Mouse (Mus musculus): ENCODE measurements around the gene Rbpj. TPM values are rescaled to one million over a fixed set of nuclear protein-coding genes. Genes with fewer than 3 reads are reported as not detected.

Rbpj gene
- polyA plus RNA-seq (2014; fragmentation: Nextera tagmentation; extraction: Ambion mirVana) = 38.8 and 41.7 TPM in 2 replicates

DNA sequence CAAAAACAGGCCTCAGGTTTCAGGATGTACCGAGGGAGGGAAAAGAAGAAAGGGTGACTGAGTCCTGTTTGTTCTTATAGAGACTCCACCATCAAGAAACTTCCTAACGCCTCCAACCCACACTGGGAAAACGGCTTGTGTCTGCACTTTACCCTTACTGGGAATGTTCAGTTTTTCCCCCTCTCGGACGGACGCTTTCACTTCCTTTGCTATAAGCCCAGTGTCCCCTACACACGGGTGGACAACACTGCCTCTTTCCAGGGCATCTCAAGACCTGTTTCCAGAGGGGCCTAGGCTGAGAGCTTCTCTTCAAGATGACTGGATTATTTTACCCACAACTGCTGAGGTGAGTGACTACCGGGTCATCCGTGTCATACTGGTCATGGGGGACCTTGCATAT, at the start of gene Rbpj:
Gene Rbpj (plus strand): TSS at position 270 of the 400 bp plus-strand sequence.
- H3K4me3 ChIP-seq (replicated peaks; ENCODE audit: low read length) = no peak within 1 kb of the TSS
- no peaks in the 10 kb centered on the region for H3K36me3 ChIP-seq (replicated peaks; ENCODE audit: control insufficient read depth, insufficient read depth)
- H3K9me3 ChIP-seq (ENCODE audit: control insufficient read depth, low read length) = no peaks in the 10 kb centered on the region
- no peaks in the 10 kb centered on the region for H3K27me3 ChIP-seq (ENCODE audit: control insufficient read depth, insufficient read depth, low read length)
- no peak within 1 kb of the TSS for H3K27ac ChIP-seq
- 88% methylated on average over 9 of the region's 9 CpGs for WGBS
- H3K9ac ChIP-seq = no peak within 1 kb of the TSS
- H3K4me2 ChIP-seq (replicated peaks) = no peak within 1 kb of the TSS
- ATAC-seq (ENCODE audit: low FRiP score) = no peak
- no peak for DNase-seq (ENCODE audit: low spot score)
- H3K4me1 ChIP-seq (replicated peaks; ENCODE audit: control insufficient read depth, insufficient read depth, low read length) = 0 out of 2 replicates have a peak, but pooled peaks cover 4% of the 10 kb centered on the region

DNA sequence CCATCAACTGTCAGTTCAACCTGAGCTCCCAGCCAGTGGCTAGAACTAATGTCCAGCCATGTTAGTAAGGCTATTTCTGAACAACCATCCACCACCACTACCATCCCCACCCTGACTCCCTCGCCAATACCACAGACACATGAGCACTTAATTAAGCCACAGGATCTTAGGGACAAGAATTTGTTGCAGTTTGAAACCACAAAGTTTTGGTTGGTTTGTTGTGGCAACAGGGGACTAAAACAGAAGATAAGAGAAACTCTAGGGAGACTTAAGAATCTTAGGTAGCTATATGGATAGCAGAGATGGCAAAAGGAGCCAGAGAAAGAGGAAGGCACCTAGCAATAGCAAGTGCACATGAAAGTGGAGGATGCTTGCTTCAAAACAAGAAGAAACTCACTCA, 45.2 kb upstream of the Rbpj start:
- Histone ChIP-seq H3K4me2 (replicated peaks) (no peak overlapping the region), H3K9me3 (ENCODE audit: control insufficient read depth, low read length) (no peaks in the 10 kb centered on the region), H3K27me3 (ENCODE audit: control insufficient read depth, insufficient read depth, low read length) (no peaks in the 10 kb centered on the region), H3K27ac (no peak overlapping the region), H3K4me3 (replicated peaks; ENCODE audit: low read length) (no peak overlapping the region), H3K36me3 (replicated peaks; ENCODE audit: control insufficient read depth, insufficient read depth) (no peaks in the 10 kb centered on the region), H3K9ac (no peak overlapping the region), H3K4me1 (replicated peaks; ENCODE audit: control insufficient read depth, insufficient read depth, low read length) (no peaks in the 10 kb centered on the region)
- WGBS = 85% methylated on average over 1 of the region's 1 CpGs
- DNase-seq (ENCODE audit: low spot score) = no peak
- ATAC-seq (ENCODE audit: low FRiP score) = no peak

GRCm38 (mm10) chr5:53421291-53421690, 44.7 kb upstream of the Rbpj start:
- H3K36me3 ChIP-seq (replicated peaks; ENCODE audit: control insufficient read depth, insufficient read depth) = no peaks in the 10 kb centered on the region
- H3K27ac ChIP-seq = no peak overlapping the region
- DNase-seq (ENCODE audit: low spot score) = no peak
- H3K4me3 ChIP-seq (replicated peaks; ENCODE audit: low read length) = no peak overlapping the region
- ATAC-seq (ENCODE audit: low FRiP score) = no peak
- no peak overlapping the region for H3K4me2 ChIP-seq (replicated peaks)
- no peaks in the 10 kb centered on the region for H3K4me1 ChIP-seq (replicated peaks; ENCODE audit: control insufficient read depth, insufficient read depth, low read length)
- 0 out of 2 replicates have a peak, but pooled peaks cover 1% of the 10 kb centered on the region for H3K9me3 ChIP-seq (ENCODE audit: control insufficient read depth, low read length)
- WGBS = 85% methylated on average over 4 of the region's 4 CpGs
- H3K27me3 ChIP-seq (ENCODE audit: control insufficient read depth, insufficient read depth, low read length) = no peaks in the 10 kb centered on the region
- H3K9ac ChIP-seq = no peak overlapping the region

DNA sequence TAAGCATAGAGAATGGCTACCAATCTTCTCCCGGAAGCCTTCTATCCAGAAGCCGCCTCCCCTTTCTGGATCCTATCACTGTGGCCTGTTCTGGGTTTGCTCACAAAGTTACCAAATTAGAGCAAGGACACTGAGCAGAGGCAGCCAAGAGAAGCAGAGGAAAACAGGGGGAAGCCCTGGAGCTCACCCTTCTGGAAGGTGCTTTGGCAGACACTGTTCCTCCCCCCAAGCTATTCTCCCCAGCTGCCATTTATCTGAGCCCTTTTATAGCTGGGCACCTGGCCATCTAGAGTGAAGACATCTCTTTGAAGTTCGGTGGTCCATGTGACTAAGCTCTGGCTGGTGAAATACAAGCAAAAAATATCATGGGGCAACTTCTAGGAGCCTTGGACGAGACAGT, 38.5 kb upstream of the Rbpj start:
- ATAC-seq (ENCODE audit: low FRiP score) = no peak
- Histone ChIP-seq H3K4me1 (replicated peaks; ENCODE audit: control insufficient read depth, insufficient read depth, low read length) (no peaks in the 10 kb centered on the region), H3K4me3 (replicated peaks; ENCODE audit: low read length) (no peak overlapping the region), H3K27ac (no peak overlapping the region), H3K36me3 (replicated peaks; ENCODE audit: control insufficient read depth, insufficient read depth) (no peaks in the 10 kb centered on the region), H3K9ac (no peak overlapping the region), H3K27me3 (ENCODE audit: control insufficient read depth, insufficient read depth, low read length) (no peaks in the 10 kb centered on the region), H3K4me2 (replicated peaks) (no peak overlapping the region), H3K9me3 (ENCODE audit: control insufficient read depth, low read length) (0 out of 2 replicates have a peak, but pooled peaks cover 3% of the 10 kb centered on the region)
- DNase-seq (ENCODE audit: low spot score) = no peak
- 82% methylated on average over 4 of the region's 4 CpGs for WGBS

DNA sequence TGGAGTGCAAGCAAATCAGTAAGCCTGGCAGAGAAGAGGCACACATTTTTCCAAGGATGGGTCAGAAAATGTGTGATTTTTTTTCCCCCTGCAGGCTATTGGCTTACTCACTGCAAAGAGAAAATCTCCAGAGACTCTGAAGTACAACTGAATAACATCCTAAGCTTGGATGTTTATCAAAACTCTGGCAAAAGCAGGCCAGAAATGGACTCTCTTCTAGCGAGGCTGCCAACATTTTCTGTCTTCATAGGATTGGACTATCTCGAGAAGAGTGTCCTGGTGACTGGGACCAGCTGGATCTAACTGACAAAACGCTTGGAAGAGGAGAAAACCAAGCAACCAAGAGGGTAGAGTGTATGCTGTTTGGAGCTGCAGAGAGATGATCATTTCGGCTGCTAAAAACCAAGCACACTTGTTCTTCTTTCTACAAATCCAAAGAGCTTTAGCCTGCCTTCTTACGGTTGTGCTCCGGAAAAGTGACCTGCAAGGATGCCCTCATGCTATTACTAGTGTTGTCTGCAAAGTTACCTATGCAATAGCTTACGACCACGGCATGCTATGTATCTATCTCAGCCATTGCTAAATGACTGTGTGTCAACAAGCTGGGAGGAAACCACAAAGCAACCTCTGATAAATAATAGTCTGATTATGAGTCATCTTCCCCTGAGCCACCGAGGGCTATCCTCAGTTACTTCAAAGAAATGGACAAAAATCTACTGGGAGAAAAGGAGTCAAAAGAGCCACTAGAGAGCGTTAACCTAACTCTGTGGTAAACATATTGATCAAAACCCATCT, 36.1 kb upstream of the Rbpj start:
- DNase-seq (ENCODE audit: low spot score) = no peak
- WGBS = 90% methylated on average over 10 of the region's 10 CpGs

DNA sequence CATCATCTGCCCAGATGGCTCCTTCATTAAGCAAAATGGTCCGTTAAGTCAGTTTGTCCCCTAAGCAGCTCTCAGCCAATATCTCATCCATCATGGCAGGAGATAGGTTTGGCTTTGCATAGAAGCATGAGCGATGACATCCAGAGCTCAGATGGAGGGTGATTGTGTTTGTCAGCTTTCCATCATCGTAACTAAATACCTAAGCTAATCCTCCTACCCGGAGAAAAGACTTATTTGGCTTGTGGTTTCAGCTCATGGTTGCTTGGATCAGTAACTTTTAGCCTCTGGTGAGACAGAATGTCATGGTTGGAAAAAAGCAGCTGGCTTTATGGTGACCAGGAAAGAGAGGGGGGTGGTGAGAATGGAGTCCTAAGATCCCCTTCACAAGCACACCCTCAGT, 33.5 kb upstream of the Rbpj start:
- Histone ChIP-seq H3K36me3 (replicated peaks; ENCODE audit: control insufficient read depth, insufficient read depth) (no peaks in the 10 kb centered on the region), H3K9me3 (ENCODE audit: control insufficient read depth, low read length) (no peaks in the 10 kb centered on the region), H3K4me3 (replicated peaks; ENCODE audit: low read length) (no peak overlapping the region), H3K27ac (no peak overlapping the region), H3K27me3 (ENCODE audit: control insufficient read depth, insufficient read depth, low read length) (no peaks in the 10 kb centered on the region), H3K9ac (no peak overlapping the region), H3K4me2 (replicated peaks) (no peak overlapping the region), H3K4me1 (replicated peaks; ENCODE audit: control insufficient read depth, insufficient read depth, low read length) (no peaks in the 10 kb centered on the region)
- no peak for ATAC-seq (ENCODE audit: low FRiP score)
- no peak for DNase-seq (ENCODE audit: low spot score)
- WGBS = 86% methylated on average over 4 of the region's 4 CpGs

More for the DNA sequence above, 36.1 kb upstream of the Rbpj start:
- 0 out of 2 replicates have a peak, but pooled peaks cover 3% of the 10 kb centered on the region for H3K9me3 ChIP-seq (ENCODE audit: control insufficient read depth, low read length)
- no peak overlapping the region for H3K4me2 ChIP-seq (replicated peaks)
- H3K36me3 ChIP-seq (replicated peaks; ENCODE audit: control insufficient read depth, insufficient read depth) = no peaks in the 10 kb centered on the region
- no peak overlapping the region for H3K9ac ChIP-seq
- no peaks in the 10 kb centered on the region for H3K4me1 ChIP-seq (replicated peaks; ENCODE audit: control insufficient read depth, insufficient read depth, low read length)
- no peaks in the 10 kb centered on the region for H3K27me3 ChIP-seq (ENCODE audit: control insufficient read depth, insufficient read depth, low read length)
- H3K27ac ChIP-seq = no peak overlapping the region
- H3K4me3 ChIP-seq (replicated peaks; ENCODE audit: low read length) = no peak overlapping the region
- no peak for ATAC-seq (ENCODE audit: low FRiP score)

DNA sequence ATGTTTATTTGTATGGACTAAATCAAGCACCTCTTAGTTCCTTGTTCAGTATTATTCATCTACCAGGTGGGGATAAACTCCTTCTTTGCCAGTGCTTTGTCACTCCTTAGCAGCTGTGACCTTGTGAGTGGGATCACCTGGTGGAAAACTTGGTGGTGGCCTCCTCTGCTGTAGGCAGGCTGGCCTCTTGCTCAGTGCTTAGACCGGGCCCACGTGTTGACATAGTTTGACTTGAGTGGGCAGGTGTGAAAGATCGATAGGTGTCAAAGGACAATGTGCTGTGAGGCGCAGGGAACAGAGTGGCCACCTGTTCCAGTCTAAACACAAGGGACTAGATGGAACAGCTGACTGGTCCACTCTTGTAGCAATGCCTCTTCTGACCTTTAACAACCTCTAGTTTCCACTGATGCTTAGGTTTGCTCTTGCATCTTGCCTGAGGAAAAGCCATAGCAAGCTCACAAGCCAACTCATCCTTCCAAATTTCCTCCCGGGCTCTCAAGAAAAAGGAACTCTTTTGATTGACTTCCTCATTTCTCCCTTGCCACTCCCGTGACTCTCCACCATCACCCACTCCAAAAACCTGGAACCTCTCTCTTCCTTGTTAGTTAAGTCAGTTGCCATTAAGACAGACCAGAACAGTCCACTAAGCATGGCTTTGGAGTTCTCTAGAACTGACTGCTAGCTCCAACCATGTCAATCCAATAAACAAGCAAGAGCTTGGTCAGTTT, 28.9 kb upstream of the Rbpj start:
- no peaks in the 10 kb centered on the region for H3K4me1 ChIP-seq (replicated peaks; ENCODE audit: control insufficient read depth, insufficient read depth, low read length)
- no peak overlapping the region for H3K4me3 ChIP-seq (replicated peaks; ENCODE audit: low read length)
- DNase-seq (ENCODE audit: low spot score) = no peak
- H3K27me3 ChIP-seq (ENCODE audit: control insufficient read depth, insufficient read depth, low read length) = no peaks in the 10 kb centered on the region
- no peaks in the 10 kb centered on the region for H3K36me3 ChIP-seq (replicated peaks; ENCODE audit: control insufficient read depth, insufficient read depth)
- ATAC-seq (ENCODE audit: low FRiP score) = no peak
- no peak overlapping the region for H3K27ac ChIP-seq
- 96% methylated on average over 6 of the region's 6 CpGs for WGBS
- no peak overlapping the region for H3K9ac ChIP-seq
- H3K4me2 ChIP-seq (replicated peaks) = no peak overlapping the region
- H3K9me3 ChIP-seq (ENCODE audit: control insufficient read depth, low read length) = no peaks in the 10 kb centered on the region

GRCm38 (mm10) chr5:53437767-53438166, 28.2 kb upstream of the Rbpj start:
- no peak for DNase-seq (ENCODE audit: low spot score)
- H3K4me3 ChIP-seq (replicated peaks; ENCODE audit: low read length) = no peak overlapping the region
- H3K4me2 ChIP-seq (replicated peaks) = no peak overlapping the region
- H3K9ac ChIP-seq = no peak overlapping the region
- H3K27ac ChIP-seq = no peak overlapping the region
- no peaks in the 10 kb centered on the region for H3K4me1 ChIP-seq (replicated peaks; ENCODE audit: control insufficient read depth, insufficient read depth, low read length)
- 77% methylated on average over 4 of the region's 4 CpGs for WGBS
- no peaks in the 10 kb centered on the region for H3K27me3 ChIP-seq (ENCODE audit: control insufficient read depth, insufficient read depth, low read length)
- ATAC-seq (ENCODE audit: low FRiP score) = no peak
- H3K9me3 ChIP-seq (ENCODE audit: control insufficient read depth, low read length) = no peaks in the 10 kb centered on the region
- no peaks in the 10 kb centered on the region for H3K36me3 ChIP-seq (replicated peaks; ENCODE audit: control insufficient read depth, insufficient read depth)

GRCm38 (mm10) chr5:53438268-53438667, 27.7 kb upstream of the Rbpj start:
- Histone ChIP-seq H3K9ac (no peak overlapping the region), H3K36me3 (replicated peaks; ENCODE audit: control insufficient read depth, insufficient read depth) (no peaks in the 10 kb centered on the region), H3K9me3 (ENCODE audit: control insufficient read depth, low read length) (no peaks in the 10 kb centered on the region), H3K4me1 (replicated peaks; ENCODE audit: control insufficient read depth, insufficient read depth, low read length) (no peaks in the 10 kb centered on the region), H3K27ac (no peak overlapping the region), H3K27me3 (ENCODE audit: control insufficient read depth, insufficient read depth, low read length) (no peaks in the 10 kb centered on the region), H3K4me3 (replicated peaks; ENCODE audit: low read length) (no peak overlapping the region), H3K4me2 (replicated peaks) (no peak overlapping the region)
- WGBS = 88% methylated on average over 3 of the region's 3 CpGs
- DNase-seq (ENCODE audit: low spot score) = no peak
- ATAC-seq (ENCODE audit: low FRiP score) = no peak
